Mouse (Mus musculus) T-cell, adult 2 months (primary cell): ENCODE results near the gene Cdh22.

Experiments
- DNase-seq: peaks from one replicate; pipeline ENCODE4 v3.0.0; 2022; ENCODE audit warnings: low spot score

Cdh22 gene

GRCm38 (mm10) chr2:165207689-165208088 lies 27.0 kb downstream of the Cdh22 start:
- no peak for DNase-seq

- DNase-seq: no peak
Measured at GRCm38 (mm10) chr2:165207086-165207485, 27.6 kb downstream of the Cdh22 start.

GRCm38 (mm10) chr2:165205486-165205885 lies 29.2 kb downstream of the Cdh22 start:
- no peak for DNase-seq

- DNase-seq: no peak
Measured at GRCm38 (mm10) chr2:165204931-165205330, 29.7 kb downstream of the Cdh22 start.

GRCm38 (mm10) chr2:165201761-165202751 lies 32.6 kb downstream of the Cdh22 start:
- DNase-seq: no peak

DNA sequence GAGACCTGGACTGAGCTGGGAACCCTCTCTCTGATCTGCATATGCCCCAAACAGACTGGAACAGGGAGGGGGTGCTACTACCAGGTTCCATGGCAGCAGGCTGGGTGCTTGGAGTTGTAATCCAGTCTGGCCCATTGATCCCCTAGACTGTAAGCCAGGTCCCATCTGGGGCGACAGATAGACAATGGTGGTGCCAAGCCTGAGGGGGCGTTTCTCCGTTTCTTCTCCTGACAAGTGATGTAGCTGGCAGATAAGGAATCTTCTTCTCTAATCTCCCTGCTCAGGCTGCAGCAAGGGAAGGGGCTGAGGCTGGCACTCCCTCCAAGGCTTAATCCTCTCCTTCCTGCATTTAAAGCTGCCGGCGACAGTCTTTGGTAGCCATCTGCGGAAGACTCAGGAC lies 37.1 kb downstream of the Cdh22 start:
- no peak for DNase-seq

GRCm38 (mm10) chr2:165195411-165196182 lies 39.1 kb downstream of the Cdh22 start:
- DNase-seq: peak; percentile 11

- DNase-seq: no peak
Measured at GRCm38 (mm10) chr2:165191483-165191882, 43.2 kb downstream of the Cdh22 start.

- DNase-seq: no peak
Measured at GRCm38 (mm10) chr2:165189546-165189945, 45.1 kb downstream of the Cdh22 start.

- DNase-seq: no peak
Measured at GRCm38 (mm10) chr2:165187648-165188380, 46.8 kb downstream of the Cdh22 start.

GRCm38 (mm10) chr2:165184015-165184633 lies 50.5 kb downstream of the Cdh22 start:
- DNase-seq: no peak

DNA sequence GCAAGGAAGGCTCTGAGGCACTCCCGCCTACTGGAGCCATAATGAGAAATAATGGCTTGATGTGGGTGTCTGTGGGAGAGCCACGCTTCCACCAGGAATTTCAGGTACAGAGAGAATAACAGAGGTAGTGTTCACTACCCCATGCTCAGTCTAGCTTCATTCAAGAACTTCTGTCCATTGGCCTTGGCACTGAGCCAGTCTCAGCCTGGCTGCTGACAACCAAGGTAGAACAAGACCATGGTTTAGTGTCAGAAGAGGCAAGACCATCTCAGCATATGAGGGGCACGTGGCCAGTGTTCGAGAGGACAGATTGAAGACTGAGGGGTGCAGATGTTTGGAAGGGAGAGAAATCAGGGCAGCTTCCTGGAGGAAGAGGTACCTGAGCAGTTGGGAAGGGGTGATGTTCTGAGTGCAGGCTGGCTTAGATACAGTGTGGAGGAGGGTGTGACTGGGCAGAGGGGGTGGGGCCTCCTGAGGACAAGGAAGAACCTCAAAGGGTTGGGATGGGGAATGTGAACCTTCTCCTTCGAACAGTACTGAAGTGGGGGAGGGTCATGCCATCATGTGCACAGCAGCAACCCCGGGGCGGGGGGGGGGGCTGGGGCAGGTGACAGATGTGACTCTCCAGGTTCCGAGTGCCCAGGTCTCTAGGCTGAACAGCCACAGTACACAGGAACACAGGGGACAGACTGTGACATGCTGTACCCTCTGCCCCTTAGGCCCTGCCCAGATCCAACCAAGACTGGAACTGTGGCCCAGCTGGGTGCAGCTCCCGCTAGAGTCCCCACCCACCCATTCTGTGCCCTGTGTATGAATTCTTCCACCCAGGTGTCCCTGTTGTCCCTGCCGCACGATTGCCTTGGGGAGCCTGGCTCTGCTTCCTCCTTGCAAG lies 52.3 kb downstream of the Cdh22 start:
- no peak for DNase-seq

DNA sequence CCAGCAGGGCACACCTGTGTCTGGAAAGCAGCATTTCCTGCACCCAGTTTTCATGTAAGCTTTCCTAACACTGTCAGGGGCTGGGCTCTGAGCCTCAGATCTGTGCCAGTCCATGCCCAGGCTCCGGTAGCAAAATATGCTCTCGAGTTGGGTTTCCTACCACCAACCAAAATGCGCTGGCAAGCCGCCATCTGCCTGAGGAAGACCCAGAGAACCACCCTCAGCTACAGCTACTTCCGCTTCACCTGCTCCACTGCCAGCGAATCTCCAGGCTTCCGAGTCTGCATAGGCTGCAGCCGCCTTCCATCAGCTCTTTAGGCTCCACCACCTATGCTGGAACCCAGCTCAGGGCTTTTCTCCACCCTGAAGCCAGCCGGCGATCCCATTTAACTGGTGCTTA lies 55.4 kb downstream of the Cdh22 start:
- peak; percentile 26 for DNase-seq

DNA sequence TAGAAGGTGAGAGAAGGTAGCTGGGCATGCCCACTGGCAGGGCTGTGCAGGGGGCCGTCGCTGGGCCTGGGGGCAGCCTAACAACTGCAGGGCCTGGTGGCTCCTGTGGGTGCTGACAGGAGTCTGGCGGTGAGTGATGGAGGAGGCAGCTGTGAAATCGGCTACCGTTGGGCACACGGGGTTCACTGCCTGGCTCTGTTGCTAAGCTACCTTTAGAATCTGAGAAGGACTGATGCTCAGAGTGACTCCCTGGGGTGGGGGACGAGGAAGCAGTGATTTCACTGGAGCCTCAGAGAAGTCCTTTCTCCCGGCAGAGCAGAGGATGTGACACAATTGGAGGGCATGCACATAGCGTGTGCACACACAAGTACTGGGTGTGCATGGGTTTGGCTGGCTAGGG lies 57.7 kb downstream of the Cdh22 start:
- DNase-seq: no peak

DNA sequence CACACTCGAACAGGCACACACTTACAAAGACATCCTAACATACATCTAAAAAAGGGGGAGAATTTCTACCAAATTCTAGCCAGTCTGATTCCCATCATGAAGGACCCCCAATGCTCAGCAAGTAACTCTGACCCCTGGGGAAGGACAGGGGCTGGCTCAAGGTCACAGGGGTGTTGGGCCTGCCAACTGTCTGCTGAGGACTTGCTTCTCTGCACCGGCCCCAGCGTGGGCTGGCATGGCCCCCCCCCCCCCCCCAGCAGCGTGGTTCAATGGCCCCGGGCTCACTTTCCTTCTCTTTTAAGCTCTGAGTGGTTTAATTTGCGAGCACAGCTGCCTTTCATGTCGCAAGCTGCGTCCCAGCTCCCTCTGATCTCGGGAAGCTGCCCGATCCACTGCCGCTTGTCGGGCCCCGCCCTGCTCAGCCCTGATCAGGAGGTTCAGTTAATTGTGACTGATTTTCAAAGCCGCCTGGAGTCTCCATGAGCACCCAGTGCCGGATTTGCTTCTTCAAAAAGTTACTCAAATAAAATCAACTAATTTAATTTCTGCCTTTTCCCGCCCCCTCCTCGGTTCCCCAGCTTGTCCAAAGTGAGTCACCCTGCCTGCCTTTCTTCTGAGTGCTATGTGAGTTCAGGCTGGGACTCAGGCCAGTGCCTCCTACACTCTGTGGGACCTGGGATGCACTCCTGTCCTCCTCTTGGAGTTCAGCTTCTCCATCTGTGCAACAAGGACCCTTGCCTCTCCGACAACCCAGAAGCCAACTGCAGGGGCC lies 67.8 kb downstream of the Cdh22 start:
- peak; percentile 48 for DNase-seq

DNA sequence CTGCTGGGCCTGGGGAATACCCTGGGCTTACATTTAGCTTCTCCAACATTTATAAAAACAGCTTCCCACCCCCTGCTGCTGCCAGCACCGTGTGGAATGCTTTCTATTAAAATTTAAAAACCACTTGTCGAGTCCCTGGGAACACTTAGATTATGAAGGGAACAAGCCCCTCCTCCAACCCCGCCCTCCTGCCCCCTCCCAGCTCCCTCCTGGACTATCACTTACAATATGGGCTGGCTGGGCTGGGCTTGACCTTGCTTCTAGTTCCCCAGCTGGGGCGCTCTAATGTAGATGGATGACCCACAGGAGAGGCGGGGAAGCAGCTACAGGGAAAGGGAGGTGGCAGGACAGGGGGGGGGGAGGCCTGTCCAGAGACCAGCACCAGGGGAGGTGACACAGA lies 72.4 kb downstream of the Cdh22 start:
- no peak for DNase-seq

- DNase-seq: no peak
Measured at GRCm38 (mm10) chr2:165160466-165160865, 74.2 kb downstream of the Cdh22 start.

- DNase-seq: no peak
Measured at GRCm38 (mm10) chr2:165159055-165159688, 75.5 kb downstream of the Cdh22 start.

- no peak for DNase-seq
Measured at GRCm38 (mm10) chr2:165158317-165158716, 76.3 kb downstream of the Cdh22 start.
